Mouse (Mus musculus) thymus, adult 2 months (tissue): ENCODE measurements around the gene Edf1.

Experiments
- CTCF ChIP-seq: fragments of 200-500 bp; IDR thresholded peaks from 2 replicates; pipeline ENCODE4 v1.5.1; 2012; ENCODE audit warnings: mild to moderate bottlenecking, control low read depth, low read length, moderate library complexity, borderline replicate concordance; ENCODE audit not compliant: control insufficient read depth, poor library complexity, insufficient read depth; ENCODE audit errors: extremely low read depth
- POLR2A ChIP-seq: fragments of 200-500 bp; IDR thresholded peaks from 2 replicates; pipeline ENCODE4 v1.6.1; 2012; ENCODE audit warnings: mild to moderate bottlenecking, low read length, control low read depth, moderate library complexity; ENCODE audit not compliant: control insufficient read depth, poor library complexity, insufficient read depth; ENCODE audit errors: extremely low read depth

- TF ChIP-seq CTCF (no peak), POLR2A (no peak)
Measured at GRCm38 (mm10) chr2:25588227-25588907, 30.7 kb downstream of the Edf1 start.
